Mouse (Mus musculus): ENCODE results near the gene Tbc1d1.

- TF ChIP-seq CTCF (IDR thresholded peaks at IDR 0.05; ENCODE audit: borderline replicate concordance, control insufficient read depth, extremely low read depth, insufficient read depth, low read length, poor library complexity) (no peak), POLR2A (IDR thresholded peaks at IDR 0.05; ENCODE audit: control insufficient read depth, extremely low read depth, insufficient read depth, low read length, poor library complexity) (no peak)
Observed at GRCm38 (mm10) chr5:64216326-64216725, 60.2 kb downstream of the Tbc1d1 start.
